Mouse (Mus musculus) ZHBTc4 (cell line): ENCODE data around the gene Prl2a1.
"Not testable (repeated sequence)": the region's sequence is repeated elsewhere in the genome, so short reads cannot be mapped to it uniquely, and the experiment has no call there.

Source experiments
- DNase-seq: peaks from one replicate; pipeline ENCODE4 v3.0.0-alpha.2; 2011; ENCODE audit warnings: low read depth, low spot score

Prl2a1 gene

GRCm38 (mm10) chr13:27801354-27801753, at the start of gene Prl2a1:
TSS of gene Prl2a1 (plus strand) at chr13:27801654.
- no peak for DNase-seq

DNA sequence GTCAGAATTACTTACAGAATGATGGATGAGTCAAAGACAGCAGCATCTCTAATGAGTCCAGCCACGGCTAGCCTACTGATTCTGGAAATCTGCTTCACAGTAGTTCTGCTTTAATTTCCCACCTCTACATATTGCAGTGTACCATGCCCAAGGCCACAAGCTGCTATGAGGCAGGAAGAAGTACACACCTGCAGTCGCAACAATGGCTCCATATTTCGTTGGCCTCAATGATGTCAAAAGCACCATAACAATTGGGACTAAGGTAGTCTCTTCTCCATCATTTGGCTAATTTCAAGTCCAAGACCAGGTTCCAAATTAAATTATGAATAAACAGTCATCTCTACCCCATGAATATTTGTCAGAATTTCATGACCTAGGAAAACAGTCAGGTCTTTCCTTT, 20.8 kb upstream of the Prl2a1 start, which contains the start of gene Prl7c1:
Gene Prl7c1 (minus strand): TSS at position 101 of the 400 bp plus-strand sequence.
- DNase-seq = not testable (repeated sequence)

DNA sequence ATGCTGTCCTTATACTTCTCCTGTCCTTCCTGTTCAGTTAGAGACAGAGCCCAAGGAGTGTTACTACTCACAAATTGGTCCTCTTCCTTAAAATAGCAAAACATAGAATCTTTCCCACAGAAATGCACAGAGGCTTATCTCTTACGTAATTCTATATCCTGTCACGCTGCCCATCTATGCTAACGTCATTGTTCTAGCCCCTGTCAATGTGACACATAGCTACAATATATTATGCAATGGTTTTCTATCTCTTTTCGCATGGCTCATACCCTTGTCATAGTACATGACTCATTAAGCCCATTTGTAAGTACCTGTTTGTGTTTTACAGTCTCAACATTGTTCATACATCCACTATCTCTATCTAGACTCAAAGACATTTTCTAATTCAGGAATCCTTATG, 2.2 kb upstream of the Prl2a1 start:
- no peak for DNase-seq

- no peak for DNase-seq
Measured at GRCm38 (mm10) chr13:27802765-27803164, 1.3 kb downstream of the Prl2a1 start.

DNA sequence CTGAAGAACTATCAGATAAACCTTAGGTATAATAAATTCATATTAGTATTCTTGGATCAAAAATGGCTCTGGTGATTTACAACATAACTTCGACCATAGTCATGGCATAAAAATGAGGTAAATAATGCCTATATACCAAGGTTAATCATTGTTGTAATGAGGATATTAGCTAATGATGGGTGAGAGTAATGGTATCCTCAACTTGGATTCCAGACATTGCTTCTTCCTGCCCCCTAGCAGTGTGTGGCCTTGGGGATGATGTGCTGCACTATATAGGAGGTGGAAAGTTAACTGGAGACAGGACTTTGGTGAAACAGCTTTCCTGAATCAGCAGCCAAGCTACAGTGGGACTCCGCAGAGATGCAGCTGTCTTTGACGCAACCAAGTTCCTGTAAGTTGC, 47.6 kb downstream of the Prl2a1 start, which contains the start of gene Prl2c1:
Gene Prl2c1 (plus strand): TSS at position 301 of the 400 bp plus-strand sequence.
- no peak for DNase-seq
